Mouse (Mus musculus): ENCODE measurements around the gene Rab40c. TPM values are rescaled to one million over a fixed set of nuclear protein-coding genes. Genes with fewer than 3 reads are reported as not detected.
A peak's percentile ranks its signal among the peaks of the same experiment; 100 is the strongest.

Rab40c gene
- 6.4 and 7.8 TPM in 2 replicates for polyA plus RNA-seq (2012; rRNA removed)
- polyA plus RNA-seq (2014; fragmentation: Nextera tagmentation; extraction: Ambion mirVana): 3.4 and 3.8 TPM in 2 replicates

- DNase-seq (ENCODE audit: low read depth in 3 of 3, low spot score in 3 of 3): peak in 2 of 3 experiments; percentile 20 to 31
- no peaks in the 10 kb centered on the region for H3K9me3 ChIP-seq (ENCODE audit: control insufficient read depth, low read length)
- H3K4me1 ChIP-seq (replicated peaks; ENCODE audit: control insufficient read depth in 2 of 2, insufficient read depth in 2 of 2, low read length in 1 of 2): peaks cover 11 to 17% of the 10 kb centered on the region in 2 experiments
- peak within 1 kb of the TSS; percentile 75 for H3K27ac ChIP-seq
- WGBS (ENCODE audit: insufficient replicate concordance): under 1% methylated on average over 58 of the region's 78 CpGs
- peaks cover 4% of the 10 kb centered on the region for H3K36me3 ChIP-seq (replicated peaks; ENCODE audit: control insufficient read depth, insufficient read depth, low read depth)
- peak within 1 kb of the TSS; percentile 89 for H3K4me2 ChIP-seq (ENCODE audit: low read depth)
- peak within 1 kb of the TSS; percentile 82 for H3K9ac ChIP-seq (replicated peaks)
- peak within 1 kb of the TSS; percentile 86 to 92 for H3K4me3 ChIP-seq (ENCODE audit: insufficient read depth in 1 of 2, low read depth in 2 of 2, low read length in 2 of 2)
- no peaks in the 10 kb centered on the region for H3K27me3 ChIP-seq (ENCODE audit: control insufficient read depth, insufficient read depth, low read length)
- TF ChIP-seq CTCF (IDR thresholded peaks at IDR 0.05; ENCODE audit: low read depth) (no peak), EP300 (IDR thresholded peaks at IDR 0.05; ENCODE audit: low read depth) (no peak)
- ATAC-seq (ENCODE audit: insufficient read depth): no peak
These were observed at the start of gene Rab40c for GRCm38 (mm10) chr17:25919144-25919785. TSS of gene Rab40c (minus strand) at chr17:25919727.

- DNase-seq (ENCODE audit: low read depth in 3 of 3, low spot score in 3 of 3) (no peak), ATAC-seq (ENCODE audit: insufficient read depth) (peak; percentile 66)
- Histone ChIP-seq H3K9ac (replicated peaks) (peak overlapping the region; percentile 16; the same call in 1 of the 2 replicates), H3K27me3 (ENCODE audit: control insufficient read depth, insufficient read depth, low read length) (no peaks in the 10 kb centered on the region), H3K36me3 (replicated peaks; ENCODE audit: control insufficient read depth, insufficient read depth, low read depth) (peaks cover 9% of the 10 kb centered on the region; the same call in 1 of the 2 replicates), H3K4me2 (ENCODE audit: low read depth) (no peak overlapping the region), H3K4me3 (ENCODE audit: insufficient read depth in 1 of 2, low read depth in 2 of 2, low read length in 2 of 2) (no peak overlapping the region), H3K9me3 (ENCODE audit: control insufficient read depth, low read length) (no peaks in the 10 kb centered on the region), H3K4me1 (replicated peaks; ENCODE audit: control insufficient read depth in 2 of 2, insufficient read depth in 2 of 2, low read length in 1 of 2) (peaks cover 18 to 19% of the 10 kb centered on the region in 2 experiments), H3K27ac (peak overlapping the region; percentile 38)
- TF ChIP-seq CTCF (IDR thresholded peaks at IDR 0.05; ENCODE audit: low read depth) (no peak), EP300 (IDR thresholded peaks at IDR 0.05; ENCODE audit: low read depth) (no peak)
- 17% methylated on average over 1 of the region's 1 CpGs for WGBS (ENCODE audit: insufficient replicate concordance)
These were observed 48.6 kb upstream of the Rab40c start for GRCm38 (mm10) chr17:25968176-25968575.

- Histone ChIP-seq H3K9ac (replicated peaks) (0 out of 2 replicates have a peak overlapping the region, but pooled peaks have one; percentile 16), H3K9me3 (ENCODE audit: control insufficient read depth, low read length) (no peaks in the 10 kb centered on the region), H3K36me3 (replicated peaks; ENCODE audit: control insufficient read depth, insufficient read depth, low read depth) (peaks cover 10% of the 10 kb centered on the region; the same call in 1 of the 2 replicates), H3K4me2 (ENCODE audit: low read depth) (no peak overlapping the region), H3K4me1 (replicated peaks; ENCODE audit: control insufficient read depth in 2 of 2, insufficient read depth in 2 of 2, low read length in 1 of 2) (peaks cover 22 to 23% of the 10 kb centered on the region in 2 experiments), H3K27ac (peak overlapping the region; percentile 38), H3K4me3 (ENCODE audit: insufficient read depth in 1 of 2, low read depth in 2 of 2, low read length in 2 of 2) (no peak overlapping the region), H3K27me3 (ENCODE audit: control insufficient read depth, insufficient read depth, low read length) (no peaks in the 10 kb centered on the region)
- TF ChIP-seq EP300 (IDR thresholded peaks at IDR 0.05; ENCODE audit: low read depth) (no peak), CTCF (IDR thresholded peaks at IDR 0.05; ENCODE audit: low read depth) (no peak)
- WGBS (ENCODE audit: insufficient replicate concordance): 50% methylated on average over 3 of the region's 3 CpGs
- no peak for DNase-seq (ENCODE audit: low read depth in 3 of 3, low spot score in 3 of 3)
- ATAC-seq (ENCODE audit: insufficient read depth): no peak
These were observed 48.1 kb upstream of the Rab40c start for GRCm38 (mm10) chr17:25967652-25968051.

- WGBS (ENCODE audit: insufficient replicate concordance): 72% methylated on average over 7 of the region's 7 CpGs
- TF ChIP-seq EP300 (IDR thresholded peaks at IDR 0.05; ENCODE audit: low read depth) (no peak), CTCF (IDR thresholded peaks at IDR 0.05; ENCODE audit: low read depth) (no peak)
- Histone ChIP-seq H3K4me3 (ENCODE audit: insufficient read depth in 1 of 2, low read depth in 2 of 2, low read length in 2 of 2) (no peak overlapping the region), H3K36me3 (replicated peaks; ENCODE audit: control insufficient read depth, insufficient read depth, low read depth) (peaks cover 10% of the 10 kb centered on the region; the same call in 1 of the 2 replicates), H3K4me1 (replicated peaks; ENCODE audit: control insufficient read depth in 2 of 2, insufficient read depth in 2 of 2, low read length in 1 of 2) (peaks cover 40 to 43% of the 10 kb centered on the region in 2 experiments), H3K9ac (replicated peaks) (0 out of 2 replicates have a peak overlapping the region, but pooled peaks have one; percentile 14), H3K4me2 (ENCODE audit: low read depth) (no peak overlapping the region), H3K27ac (peak overlapping the region; percentile 85), H3K27me3 (ENCODE audit: control insufficient read depth, insufficient read depth, low read length) (no peaks in the 10 kb centered on the region), H3K9me3 (ENCODE audit: control insufficient read depth, low read length) (no peaks in the 10 kb centered on the region)
- DNase-seq (ENCODE audit: low read depth in 3 of 3, low spot score in 3 of 3) (no peak), ATAC-seq (ENCODE audit: insufficient read depth) (no peak)
These were observed 44.7 kb upstream of the Rab40c start for GRCm38 (mm10) chr17:25964271-25964670.

- peaks cover 30 to 31% of the 10 kb centered on the region in 2 experiments for H3K4me1 ChIP-seq (replicated peaks; ENCODE audit: control insufficient read depth in 2 of 2, insufficient read depth in 2 of 2, low read length in 1 of 2)
- DNase-seq (ENCODE audit: low read depth in 3 of 3, low spot score in 3 of 3): no peak
These were observed 42.9 kb upstream of the Rab40c start for GRCm38 (mm10) chr17:25962413-25962905.

More at GRCm38 (mm10) chr17:25962413-25962905, 42.9 kb upstream of the Rab40c start:
- H3K9me3 ChIP-seq (ENCODE audit: control insufficient read depth, low read length): no peaks in the 10 kb centered on the region
- H3K36me3 ChIP-seq (replicated peaks; ENCODE audit: control insufficient read depth, insufficient read depth, low read depth): peaks cover 10% of the 10 kb centered on the region; the same call in 1 of the 2 replicates
- no peak for ATAC-seq (ENCODE audit: insufficient read depth)
- peak overlapping the region; percentile 73 for H3K4me2 ChIP-seq (ENCODE audit: low read depth)
- H3K9ac ChIP-seq (replicated peaks): peak overlapping the region; percentile 82
- H3K4me3 ChIP-seq (ENCODE audit: insufficient read depth in 1 of 2, low read depth in 2 of 2, low read length in 2 of 2): peak overlapping the region; percentile 51 to 54
- WGBS (ENCODE audit: insufficient replicate concordance): 83% methylated on average over 7 of the region's 7 CpGs
- no peak for TF ChIP-seq EP300 (IDR thresholded peaks at IDR 0.05; ENCODE audit: low read depth)
- no peak for TF ChIP-seq CTCF (IDR thresholded peaks at IDR 0.05; ENCODE audit: low read depth)
- H3K27me3 ChIP-seq (ENCODE audit: control insufficient read depth, insufficient read depth, low read length): no peaks in the 10 kb centered on the region
- H3K27ac ChIP-seq: peak overlapping the region; percentile 85
